Comparison of ENCODE assay signal across 10 mouse cellular contexts in the genomic region with DNA sequence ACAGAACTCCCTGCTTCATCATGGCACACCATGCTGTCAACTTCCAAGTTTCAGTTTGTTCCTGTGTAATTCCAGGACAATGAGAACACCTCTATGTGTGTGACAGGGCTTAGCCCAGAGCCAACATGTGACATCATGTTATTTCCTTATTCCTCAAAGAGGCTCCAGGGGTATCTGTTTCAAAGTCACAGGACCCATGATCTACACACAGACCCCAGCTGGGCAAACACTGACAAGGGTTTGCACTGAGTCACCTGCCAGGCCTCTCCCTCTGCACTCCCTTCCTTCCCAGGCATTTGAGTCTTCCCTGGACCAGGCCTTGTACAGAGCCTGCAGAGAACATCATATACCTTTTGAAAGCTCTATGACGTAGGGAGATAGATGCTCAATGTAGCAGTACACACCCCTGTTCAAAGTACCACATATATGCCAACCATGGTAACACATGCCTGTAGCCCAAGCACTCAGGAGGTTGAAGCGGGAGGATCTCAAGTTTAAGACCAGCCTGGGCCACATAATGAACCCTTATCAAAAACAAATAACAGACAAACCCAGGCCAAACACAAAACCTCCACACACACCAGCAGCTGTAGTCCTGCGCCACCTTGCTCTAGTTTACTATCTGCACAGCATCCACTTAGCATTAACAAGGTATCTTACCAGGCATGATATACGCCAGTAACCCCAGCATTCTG. TPM values are rescaled to one million over a fixed set of nuclear protein-coding genes. Genes with fewer than 3 reads are reported as not detected.
DNase-seq lines count a peak whose midpoint lies in the region; ATAC-seq and TF ChIP-seq lines count a peak whose summit lies in the region.
"Had no signal": no experiment of that assay in that cellular context is flagged by ENCODE, and none has a peak within 500 bp of the region (broad histone marks: within the 10 kb centered on the region; RNA-seq: fewer than 3 reads in every experiment).

A gene (minus strand): TSS at position 38 of the 695 bp plus-strand sequence.

- no peak for DNase-seq in frontal cortex, adult 2 months (ENCODE audit: extremely low spot score in 1 of 2, low spot score in 1 of 2)
- DNase-seq in frontal cortex, postnatal 25 days (ENCODE audit: low spot score in 2 of 2) = no peak
- DNase-seq in left cerebral cortex, adult 8-10 months (ENCODE audit: low spot score in 2 of 2) = no peak
- DNase-seq in left cerebral cortex, postnatal 4 days = no peak
- no peak for DNase-seq in Patski (ENCODE audit: low read depth, low spot score)
- DNase-seq in right cerebral cortex, postnatal 4 days = no peak
- DNase-seq in liver, embryonic 11.5 days (ENCODE audit: low spot score) = no peak
- DNase-seq: heart, adult 18-20 months; lung, adult 18-20 months had no signal

- no peak for TF ChIP-seq CTCF in Patski (IDR thresholded peaks at IDR 0.05)

- no peak for ATAC-seq in Patski
- ATAC-seq in limb, embryonic 15.5 days (ENCODE audit: insufficient number of reproducible peaks, low FRiP score, low TSS enrichment, low read depth) = no peak
- no peak for ATAC-seq in liver, embryonic 11.5 days (replicated peaks; ENCODE audit: low FRiP score)

- no peaks in the 10 kb centered on the region for H3K27me3 ChIP-seq in Patski
- no peaks in the 10 kb centered on the region for H3K27me3 ChIP-seq in limb, embryonic 15.5 days
- no peaks in the 10 kb centered on the region for H3K27me3 ChIP-seq in liver, embryonic 11.5 days (replicated peaks; ENCODE audit: control insufficient read depth, insufficient read depth, low read length)

- peaks cover 17% of the 10 kb centered on the region for H3K4me1 ChIP-seq in limb, embryonic 15.5 days
- H3K4me1 ChIP-seq in liver, embryonic 11.5 days (replicated peaks; ENCODE audit: control insufficient read depth, insufficient read depth, low read length) = peaks cover 8% of the 10 kb centered on the region; the same call in 1 of the 2 replicates

- intact Hi-C loops in left cerebral cortex, postnatal 4 days (cut with DNase I) = no loop called here

- no peak within 1 kb of the TSS for H3K4me2 ChIP-seq in limb, embryonic 15.5 days
- H3K4me2 ChIP-seq in liver, embryonic 11.5 days = no peak within 1 kb of the TSS

- no peak within 1 kb of the TSS for H3K4me3 ChIP-seq in limb, embryonic 15.5 days
- H3K4me3 ChIP-seq in liver, embryonic 11.5 days (ENCODE audit: low read depth, low read length) = no peak within 1 kb of the TSS

- WGBS in limb, embryonic 15.5 days = 90% methylated on average over 4 of the region's 4 CpGs
- WGBS in liver, embryonic 11.5 days = 90% methylated on average over 4 of the region's 4 CpGs

- CTCF ChIA-PET in Patski (lab: Charles Lee) = no interaction called here

- POLR2A ChIA-PET in Patski (lab: Charles Lee) = no interaction called here

- in situ Hi-C loops in Patski (cut with MboI; ENCODE audit: low pct_unique_long_range_greater_than_20kb) = no loop called here

- no peak within 1 kb of the TSS for H3K9ac ChIP-seq in limb, embryonic 15.5 days
- no peak within 1 kb of the TSS for H3K9ac ChIP-seq in liver, embryonic 11.5 days (ENCODE audit: low read depth, low read length)

- no peaks in the 10 kb centered on the region for H3K36me3 ChIP-seq in limb, embryonic 15.5 days
- no peaks in the 10 kb centered on the region for H3K36me3 ChIP-seq in liver, embryonic 11.5 days (ENCODE audit: control insufficient read depth, insufficient read depth, low read length)

- no peaks in the 10 kb centered on the region for H3K9me3 ChIP-seq in limb, embryonic 15.5 days
- H3K9me3 ChIP-seq in liver, embryonic 11.5 days (ENCODE audit: control insufficient read depth, low read length) = no peaks in the 10 kb centered on the region

- no peak within 1 kb of the TSS for H3K27ac ChIP-seq in limb, embryonic 15.5 days
- no peak within 1 kb of the TSS for H3K27ac ChIP-seq in liver, embryonic 11.5 days (ENCODE audit: low read depth, low read length)

RNA-seq across cellular contexts. Expression of the gene that starts here (rescaled TPM):
- 23.9 and 31.7 TPM in 2 replicates for polyA plus RNA-seq in frontal cortex, adult 2 months (2012; rRNA removed)
- 10 to 100 TPM; 15.3 to 22.6 (median 17.7) TPM for total RNA-seq in left cerebral cortex, adult 8-10 months (2022)
- 1 to 10 TPM; 6.6 to 7.0 TPM for total RNA-seq in left cerebral cortex, postnatal 4 days (2021)
- polyA plus RNA-seq in Patski (2021) = 138 TPM
- polyA plus RNA-seq in limb, embryonic 15.5 days (2015; fragmentation: Nextera tagmentation; extraction: Ambion mirVana) = 29.8 and 41.9 TPM in 2 replicates
- polyA plus RNA-seq in liver, embryonic 11.5 days (2014; fragmentation: Nextera tagmentation; extraction: Ambion mirVana) = 4.3 and 7.1 TPM in 2 replicates
